Comparison of ENCODE assay signal across 19 mouse cellular contexts in genomic region chr13:29155297-29155696, GRCm38 (mm10).
A peak's percentile ranks its signal among the peaks of the same experiment; 100 is the strongest.
DNase-seq lines count a peak whose midpoint lies in the region; ATAC-seq lines count a peak whose summit lies in the region.
"Had no signal": no experiment of that assay in that cellular context is flagged by ENCODE, and none has a peak within 500 bp of the region (broad histone marks: within the 10 kb centered on the region; RNA-seq: fewer than 3 reads in every experiment).

No protein-coding gene starts in this region.

- DNase-seq in forebrain, embryonic 10.5 days (ENCODE audit: extremely low spot score, low spot score), result peak; percentile 11
- peak; percentile 25 for DNase-seq in left cerebral cortex, postnatal 4 days
- no peak for DNase-seq in left cerebral cortex, adult 11 months (ENCODE audit: low spot score)
- DNase-seq in cerebellum, adult 8-10 months, result peak; percentile 25
- DNase-seq in lung, postnatal 25 days (ENCODE audit: low spot score), result no peak
- DNase-seq in heart, adult 18-20 months, result no peak
- DNase-seq: adrenal gland, adult 8-10 months; gastrocnemius, postnatal 14 days; lung, adult 2 months; lung, postnatal 36 days; right cerebral cortex, postnatal 25 days; thymus, adult 2 months had no signal

- no peak overlapping the region for H3K9ac ChIP-seq in forebrain, embryonic 15.5 days (replicated peaks)
- H3K9ac ChIP-seq: forebrain, embryonic 13.5 days; limb, embryonic 12.5 days; liver, embryonic 12.5 days; neural tube, embryonic 15.5 days had no signal

- peaks cover 4% of the 10 kb centered on the region; the same call in 1 of the 2 replicates for H3K4me1 ChIP-seq in forebrain, embryonic 10.5 days
- H3K4me1 ChIP-seq in forebrain, embryonic 15.5 days, result no peaks in the 10 kb centered on the region
- H3K4me1 ChIP-seq: limb, embryonic 12.5 days; liver, embryonic 12.5 days; neural tube, embryonic 15.5 days had no signal

- no peak overlapping the region for H3K4me3 ChIP-seq in forebrain, embryonic 10.5 days
- no peak overlapping the region for H3K4me3 ChIP-seq in forebrain, embryonic 15.5 days
- H3K4me3 ChIP-seq: forebrain, embryonic 13.5 days; limb, embryonic 12.5 days; liver, embryonic 12.5 days; neural tube, embryonic 15.5 days had no signal

- no peak overlapping the region for H3K4me2 ChIP-seq in forebrain, embryonic 15.5 days (replicated peaks)
- H3K4me2 ChIP-seq: forebrain, embryonic 13.5 days; limb, embryonic 12.5 days; liver, embryonic 12.5 days; neural tube, embryonic 15.5 days had no signal

- WGBS in forebrain, embryonic 10.5 days, result 92% methylated on average over 3 of the region's 3 CpGs
- WGBS in forebrain, embryonic 15.5 days, result 85% methylated on average over 3 of the region's 3 CpGs

- H3K27me3 ChIP-seq in forebrain, embryonic 10.5 days (ENCODE audit: poor library complexity, severe bottlenecking), result no peaks in the 10 kb centered on the region
- no peaks in the 10 kb centered on the region for H3K27me3 ChIP-seq in forebrain, embryonic 15.5 days
- H3K27me3 ChIP-seq: CH12.LX; forebrain, embryonic 13.5 days; limb, embryonic 12.5 days; liver, embryonic 12.5 days; neural tube, embryonic 15.5 days had no signal

- H3K9me3 ChIP-seq in forebrain, embryonic 10.5 days, result no peaks in the 10 kb centered on the region
- no peaks in the 10 kb centered on the region for H3K9me3 ChIP-seq in forebrain, embryonic 15.5 days
- H3K9me3 ChIP-seq: forebrain, embryonic 13.5 days; limb, embryonic 12.5 days; liver, embryonic 12.5 days; neural tube, embryonic 15.5 days had no signal

- intact Hi-C loops in left cerebral cortex, postnatal 4 days (cut with DNase I), result no loop called here

- ATAC-seq in forebrain, embryonic 15.5 days (replicated peaks), result no peak
- ATAC-seq: forebrain, embryonic 13.5 days; liver, embryonic 12.5 days; midbrain, embryonic 16.5 days had no signal

- no peaks in the 10 kb centered on the region for H3K36me3 ChIP-seq in forebrain, embryonic 10.5 days (replicated peaks)
- no peaks in the 10 kb centered on the region for H3K36me3 ChIP-seq in forebrain, embryonic 15.5 days
- H3K36me3 ChIP-seq: limb, embryonic 12.5 days; liver, embryonic 12.5 days; neural tube, embryonic 15.5 days had no signal

- H3K27ac ChIP-seq in forebrain, embryonic 10.5 days, result no peak overlapping the region
- H3K27ac ChIP-seq in forebrain, embryonic 15.5 days (replicated peaks), result no peak overlapping the region
- H3K27ac ChIP-seq: forebrain, embryonic 13.5 days; limb, embryonic 12.5 days; liver, embryonic 12.5 days; neural tube, embryonic 15.5 days had no signal

Comparison
In these comparisons a context has a peak if more than half of its experiments do, and no peak if none do; other contexts are left out.
1. DNase-seq: peak in forebrain, embryonic 10.5 days (single experiment), left cerebral cortex, postnatal 4 days (single experiment) and cerebellum, adult 8-10 months (single experiment); none in left cerebral cortex, adult 11 months (single experiment), lung, postnatal 25 days (single experiment) and heart, adult 18-20 months (0 of 2).